Mouse (Mus musculus) CH12.LX (cell line): ENCODE measurements around the gene Hdac4. TPM values are rescaled to one million over a fixed set of nuclear protein-coding genes. Genes with fewer than 3 reads are reported as not detected.
A peak's percentile ranks its signal among the peaks of the same experiment; 100 is the strongest.

Experiments
- DNase-seq: peaks from one replicate; pipeline ENCODE4 v3.0.0-alpha.2; 2013; ENCODE audit errors: extremely low read depth
- H3K27ac ChIP-seq: 2 replicates; pipeline ENCODE4 v1.5.1; 2012; ENCODE audit warnings: low read depth, mild to moderate bottlenecking, control low read depth, moderate library complexity; ENCODE audit not compliant: insufficient read depth
- H3K27me3 ChIP-seq: replicated peaks from 2 replicates; pipeline ENCODE3; 2012; ENCODE audit warnings: inconsistent platforms
- H3K36me3 ChIP-seq, 2 experiments: replicated peaks in 1 of 2; 2 replicates each; pipeline versions ENCODE3 to v1.6.1; 2012; ENCODE audit warnings: inconsistent platforms in 1 of 2, low read length in 1 of 2, mild to moderate bottlenecking in 1 of 2, mixed read lengths in 1 of 2, moderate library complexity in 1 of 2; ENCODE audit not compliant: control insufficient read depth in 1 of 2, insufficient read depth in 1 of 2
- H3K4me1 ChIP-seq, 2 experiments: 2 replicates each; pipeline ENCODE4 v1.6.1; 2012; ENCODE audit warnings: inconsistent platforms in 1 of 2, moderate library complexity in 1 of 2; ENCODE audit not compliant: insufficient read depth in 2 of 2, control insufficient read depth in 1 of 2
- H3K4me2 ChIP-seq: 2 replicates; pipeline ENCODE4 v1.6.1; 2012; ENCODE audit warnings: low read depth, mild to moderate bottlenecking, control low read depth; ENCODE audit not compliant: poor library complexity, insufficient read depth, severe bottlenecking
- H3K4me3 ChIP-seq, 3 experiments: fragments of 150-350 bp in 1 of 3; sonication (generic) in 1 of 3; replicated peaks in 1 of 3; 2 replicates each; pipeline versions ENCODE3 to v1.5.1; 2011 to 2012; ENCODE audit warnings: low read depth in 2 of 3, low read length in 2 of 3, mild to moderate bottlenecking in 2 of 3, moderate library complexity in 2 of 3, control low read depth in 1 of 3, improper control_type of control experiment in 1 of 3, inconsistent platforms in 1 of 3, mixed read lengths in 1 of 3; ENCODE audit not compliant: poor library complexity in 1 of 3
- H3K79me2 ChIP-seq: replicated peaks from 2 replicates; pipeline ENCODE4 v1.6.1; 2012; ENCODE audit warnings: mild to moderate bottlenecking, moderate library complexity; ENCODE audit not compliant: control insufficient read depth, poor library complexity, insufficient read depth, severe bottlenecking; ENCODE audit errors: extremely low read depth
- H3K9ac ChIP-seq: 2 replicates; pipeline ENCODE4 v1.6.1; 2012; ENCODE audit warnings: low read depth, mild to moderate bottlenecking, control low read depth, moderate library complexity; ENCODE audit not compliant: insufficient read depth
- H3K9me3 ChIP-seq: replicated peaks from 2 replicates; pipeline ENCODE3; 2012; ENCODE audit warnings: low read length, inconsistent platforms, mixed read lengths
- CHD2 ChIP-seq: IDR thresholded peaks from 2 replicates; pipeline ENCODE4 v1.6.1; 2011; ENCODE audit warnings: low read length, improper control_type of control experiment
- ELF1 ChIP-seq: IDR thresholded peaks from 2 replicates; pipeline ENCODE4 v1.6.1; 2014; ENCODE audit warnings: low read depth, mild to moderate bottlenecking, inconsistent platforms, low read length, improper control_type of control experiment
- EP300 ChIP-seq: IDR thresholded peaks from 2 replicates; pipeline ENCODE4 v1.6.1; 2011; ENCODE audit warnings: low read length, improper control_type of control experiment
- ETS1 ChIP-seq: conservative IDR thresholded peaks from 2 replicates; pipeline ENCODE4 v1.6.1; 2012; ENCODE audit warnings: low read depth, mild to moderate bottlenecking, inconsistent platforms, low read length, improper control_type of control experiment, moderate library complexity
- IRF4 ChIP-seq: IDR thresholded peaks from 2 replicates; pipeline ENCODE4 v1.6.1; 2014; ENCODE audit warnings: low read depth, mild to moderate bottlenecking, inconsistent platforms, low read length, improper control_type of control experiment
- MAZ ChIP-seq: IDR thresholded peaks from 2 replicates; pipeline ENCODE4 v1.6.1; 2012; ENCODE audit warnings: low read depth, mild to moderate bottlenecking, inconsistent platforms, low read length, improper control_type of control experiment, moderate library complexity
- MXI1 ChIP-seq: IDR thresholded peaks from 2 replicates; pipeline ENCODE4 v1.6.1; 2011; ENCODE audit warnings: mild to moderate bottlenecking, low read depth, low read length, improper control_type of control experiment
- MYC ChIP-seq: IDR thresholded peaks from 2 replicates; pipeline ENCODE4 v1.6.1; 2011; ENCODE audit warnings: low read depth, mild to moderate bottlenecking, improper control_type of control experiment, low read length
- NELFE ChIP-seq: IDR thresholded peaks from 2 replicates; pipeline ENCODE4 v1.6.1; 2011; ENCODE audit warnings: low read depth, low read length, improper control_type of control experiment
- POLR2A ChIP-seq: IDR thresholded peaks from 2 replicates; pipeline ENCODE4 v1.6.1; 2011; ENCODE audit warnings: low read depth, mild to moderate bottlenecking, improper control_type of control experiment, low read length
- POLR2AphosphoS2 ChIP-seq: IDR thresholded peaks from 2 replicates; pipeline ENCODE4 v1.6.1; 2011; ENCODE audit warnings: low read depth, low read length, improper control_type of control experiment
- SMC3 ChIP-seq: IDR thresholded peaks from 2 replicates; pipeline ENCODE4 v1.6.1; 2011; ENCODE audit warnings: low read depth, low read length, improper control_type of control experiment
- UBTF ChIP-seq: IDR thresholded peaks from 2 replicates; pipeline ENCODE4 v1.6.1; 2012; ENCODE audit warnings: low read depth, mild to moderate bottlenecking, inconsistent platforms, low read length, improper control_type of control experiment, moderate library complexity
- dilution Hi-C: fragments of 300-500 bp; cut with MboI; formaldehyde crosslinking; loops from 2 replicates; pipeline ENCODE4 v1.14.3; 2020; ENCODE audit warnings: low sequenced_read_pairs; ENCODE audit not compliant: extremely low pct_unique_long_range_greater_than_20kb, extremely low pct_ligation_motif_present
- in situ Hi-C: fragments of 300-500 bp; cut with MboI; formaldehyde crosslinking; loops from 3 replicates; pipeline ENCODE4 v1.14.3; 2019; ENCODE audit warnings: low sequenced_read_pairs, low pct_ligation_motif_present, low pct_unique_long_range_greater_than_20kb, mixed read lengths
- polyA plus RNA-seq: library from polyadenylated mRNA; unstranded; fragments of >175 nt; gene quantifications from 2 replicates; pipeline ENCODE4 v1.2.1, GENCODE M21; 2012; ENCODE audit warnings: low read depth; ENCODE audit not compliant: insufficient read length
- total RNA-seq, 2 experiments: library from RNA; depleted of rRNA; stranded (reverse); fragments of 300-350 nt in 1 of 2; fragments of >200 nt in 1 of 2; gene quantifications; 2 replicates each; pipeline ENCODE4 v1.2.3; 2012 to 2014

The Hdac4 gene
- total and polyA plus RNA-seq, 3 experiments = 2.4 to 6.3 (median 4.3) TPM

- TF ChIP-seq ETS1 (no peak), EP300 (no peak), NELFE (peak; percentile 85), CHD2 (peak; percentile 72; the same call in 1 of the 2 replicates), MXI1 (peak; percentile 84), SMC3 (no peak; the same call in 1 of the 2 replicates), IRF4 (0 out of 2 replicates have a peak, but pooled peaks have one; percentile 11), MAZ (no peak), UBTF (no peak), POLR2A (peak; percentile 82), MYC (no peak)
- TF ChIP-seq, all 38 proteins: peak for 18
These were observed 15.1 kb downstream of the Hdac4 start (continued) for GRCm38 (mm10) chr1:92180141-92181137.

GRCm38 (mm10) chr1:92179489-92180006, 16.0 kb downstream of the Hdac4 start:
- peak overlapping the region; percentile 66 to 82 (median 69) for H3K4me3 ChIP-seq
- H3K27me3 ChIP-seq = peaks cover 2% of the 10 kb centered on the region
- no peaks in the 10 kb centered on the region; the same call in 1 of the 2 replicates for H3K79me2 ChIP-seq
- TF ChIP-seq MXI1 = peak; percentile 10; the same call in 1 of the 2 replicates
- no peak for TF ChIP-seq POLR2AphosphoS2
- H3K36me3 ChIP-seq = no peaks in the 10 kb centered on the region
- H3K9ac ChIP-seq = peak overlapping the region; percentile 70
- dilution Hi-C loops = no loop called here
- peak; percentile 17 for DNase-seq
- peaks cover 7 to 25% of the 10 kb centered on the region in 2 experiments for H3K4me1 ChIP-seq
- peak overlapping the region; percentile 95 for H3K4me2 ChIP-seq
- in situ Hi-C loops = no loop called here
- no peak overlapping the region for H3K27ac ChIP-seq
- no peaks in the 10 kb centered on the region for H3K9me3 ChIP-seq

- Histone ChIP-seq H3K9ac (peak overlapping the region; percentile 70), H3K27ac (no peak overlapping the region), H3K27me3 (peaks cover 2% of the 10 kb centered on the region), H3K4me3 (peak overlapping the region; percentile 66 to 82 (median 69)), H3K79me2 (no peaks in the 10 kb centered on the region; the same call in 1 of the 2 replicates), H3K4me1 (peaks cover 7 to 25% of the 10 kb centered on the region in 2 experiments), H3K9me3 (no peaks in the 10 kb centered on the region)
- in situ Hi-C loops = no loop called here
- dilution Hi-C loops = no loop called here
- peak; percentile 13; the same call in 1 of the 2 replicates for TF ChIP-seq MXI1
- no peak for TF ChIP-seq ELF1
- TF ChIP-seq, all 38 proteins: peak for 1
- no peak for DNase-seq
- peak overlapping the region; percentile 95 for H3K4me2 ChIP-seq
- H3K36me3 ChIP-seq = no peaks in the 10 kb centered on the region
These were observed 16.4 kb downstream of the Hdac4 start for GRCm38 (mm10) chr1:92179070-92179469.
